Mouse (Mus musculus) intestine, embryonic 14.5 days (tissue): ENCODE data around the gene Lcmt1. TPM values are rescaled to one million over a fixed set of nuclear protein-coding genes. Genes with fewer than 3 reads are reported as not detected.

Experiments
- ATAC-seq: fragments of 200-750 bp; cut with Nextera tagmentation; replicated peaks from 2 replicates; pipeline ENCODE4 v1.8.0; 2017; ENCODE audit warnings: low read depth, moderate number of reproducible peaks, moderate TSS enrichment, moderate library complexity; ENCODE audit not compliant: low FRiP score, low TSS enrichment
- DNase-seq: peaks from one replicate; pipeline ENCODE4 v3.0.0-alpha.2; 2018; ENCODE audit warnings: low spot score
- H3K27ac ChIP-seq: fragments of 300-500 bp; sonication (generic); 2 replicates; pipeline ENCODE4 v1.5.1; 2014; ENCODE audit warnings: low read depth, mild to moderate bottlenecking, control low read depth
- H3K27me3 ChIP-seq: fragments of 300-500 bp; sonication (generic); replicated peaks from 2 replicates; pipeline ENCODE4 v1.6.1; 2014; ENCODE audit warnings: low read length, control low read depth; ENCODE audit not compliant: control insufficient read depth, insufficient read depth
- H3K36me3 ChIP-seq: fragments of 300-500 bp; sonication (generic); 2 replicates; pipeline ENCODE4 v1.6.1; 2014; ENCODE audit warnings: low read length, control low read depth; ENCODE audit not compliant: control insufficient read depth, insufficient read depth
- H3K4me1 ChIP-seq: fragments of 300-500 bp; sonication (generic); replicated peaks from 2 replicates; pipeline ENCODE4 v1.6.1; 2014; ENCODE audit warnings: low read length, control low read depth, mixed read lengths; ENCODE audit not compliant: control insufficient read depth, insufficient read depth
- H3K4me2 ChIP-seq: fragments of 300-500 bp; sonication (generic); 2 replicates; pipeline ENCODE4 v1.6.1; 2014; ENCODE audit warnings: low read length
- H3K4me3 ChIP-seq: fragments of 300-500 bp; sonication (generic); 2 replicates; pipeline ENCODE4 v1.5.1; 2014; ENCODE audit warnings: low read depth, low read length, control low read depth, mixed read lengths
- H3K9ac ChIP-seq: fragments of 300-500 bp; sonication (generic); 2 replicates; pipeline ENCODE4 v1.6.1; 2014; ENCODE audit warnings: mild to moderate bottlenecking, low read length
- H3K9me3 ChIP-seq: fragments of 300-500 bp; sonication (generic); 2 replicates; pipeline ENCODE4 v1.6.1; 2016; ENCODE audit warnings: low read length, control low read depth; ENCODE audit not compliant: control insufficient read depth
- WGBS: fragments of 180-500 bp; shearing (Covaris S2); extraction: QIAGEN DNeasy Blood & Tissue Kit; methylation state at CpG from one replicate; pipeline ENCODE4 v1.1.7; 2014; 5-methylcytosine and 5-hydroxymethylcytosine counted together
- polyA plus RNA-seq: library from polyadenylated mRNA; unstranded; fragments of >200 nt; fragmentation: Nextera tagmentation; extraction: Ambion mirVana; gene quantifications from 2 replicates; pipeline ENCODE4 v1.2.1, GENCODE M21; 2014

Lcmt1 gene
- polyA plus RNA-seq, 1 experiment from 2014 or later: 46.3 TPM

DNA sequence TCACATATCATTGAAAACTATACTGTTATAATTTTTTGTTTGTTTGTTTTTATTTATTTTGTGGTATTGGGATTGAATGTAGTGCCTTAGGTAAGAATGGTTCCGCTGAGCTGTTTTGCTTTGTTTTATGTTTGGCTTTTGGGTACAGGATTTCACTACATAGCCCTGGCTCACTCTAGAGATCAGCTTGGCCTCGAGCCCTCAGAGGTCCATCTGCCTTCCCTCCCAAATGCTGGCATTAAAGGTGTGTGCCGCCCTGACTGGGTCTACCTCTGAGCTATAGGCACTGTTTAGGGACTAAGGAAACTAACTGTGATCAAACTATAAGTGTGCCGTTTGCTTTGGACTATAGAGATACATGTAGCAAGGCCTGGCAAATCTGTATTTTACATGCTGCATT lies 29.7 kb downstream of the Lcmt1 start:
- Histone ChIP-seq H3K36me3 (peaks cover 26% of the 10 kb centered on the region), H3K27me3 (no peaks in the 10 kb centered on the region), H3K9me3 (no peaks in the 10 kb centered on the region), H3K27ac (no peak overlapping the region), H3K4me3 (no peak overlapping the region), H3K9ac (no peak overlapping the region), H3K4me1 (no peaks in the 10 kb centered on the region), H3K4me2 (no peak overlapping the region)
- WGBS: 82% methylated on average over 4 of the region's 4 CpGs
- ATAC-seq (no peak), DNase-seq (no peak)

DNA sequence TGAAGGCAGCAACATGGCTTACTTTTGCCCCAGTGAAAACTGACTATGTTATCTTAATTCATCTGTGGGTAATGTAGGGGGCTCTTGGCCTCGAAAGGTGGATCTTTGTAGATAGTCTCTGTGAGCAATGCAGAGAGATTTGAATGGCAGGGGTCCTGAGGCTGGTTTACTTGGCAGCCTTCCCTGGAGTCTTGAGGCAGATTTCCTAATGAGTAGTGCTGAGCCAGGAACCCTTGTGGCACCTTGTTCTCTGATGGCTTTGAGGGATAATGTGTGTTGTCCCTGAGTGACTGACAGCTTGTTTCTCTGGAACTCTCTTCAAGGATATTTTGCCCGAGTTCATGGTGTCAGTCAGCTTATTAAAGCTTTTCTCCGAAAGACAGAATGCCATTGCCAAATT lies 31.5 kb downstream of the Lcmt1 start:
- 88% methylated on average over 3 of the region's 3 CpGs for WGBS
- Histone ChIP-seq H3K36me3 (peaks cover 36% of the 10 kb centered on the region), H3K27ac (no peak overlapping the region), H3K4me3 (no peak overlapping the region), H3K4me2 (no peak overlapping the region), H3K9me3 (no peaks in the 10 kb centered on the region), H3K27me3 (no peaks in the 10 kb centered on the region), H3K9ac (no peak overlapping the region), H3K4me1 (no peaks in the 10 kb centered on the region)
- ATAC-seq: no peak
- DNase-seq: no peak

- Histone ChIP-seq H3K9me3 (no peaks in the 10 kb centered on the region), H3K27me3 (no peaks in the 10 kb centered on the region), H3K36me3 (peaks cover 36% of the 10 kb centered on the region), H3K27ac (no peak overlapping the region), H3K4me3 (no peak overlapping the region), H3K4me2 (no peak overlapping the region), H3K9ac (no peak overlapping the region), H3K4me1 (no peaks in the 10 kb centered on the region)
- WGBS: 92% methylated on average over 6 of the region's 6 CpGs
- no peak for ATAC-seq
- no peak for DNase-seq
These were observed 34.6 kb downstream of the Lcmt1 start for GRCm38 (mm10) chr7:123404198-123404597.

GRCm38 (mm10) chr7:123405619-123406018 lies 36.0 kb downstream of the Lcmt1 start:
- no peak for ATAC-seq
- Histone ChIP-seq H3K27me3 (no peaks in the 10 kb centered on the region), H3K4me3 (no peak overlapping the region), H3K36me3 (peaks cover 36% of the 10 kb centered on the region), H3K9ac (no peak overlapping the region), H3K27ac (no peak overlapping the region), H3K9me3 (no peaks in the 10 kb centered on the region), H3K4me2 (no peak overlapping the region), H3K4me1 (no peaks in the 10 kb centered on the region)
- WGBS: 75% methylated on average over 3 of the region's 3 CpGs
- no peak for DNase-seq

DNA sequence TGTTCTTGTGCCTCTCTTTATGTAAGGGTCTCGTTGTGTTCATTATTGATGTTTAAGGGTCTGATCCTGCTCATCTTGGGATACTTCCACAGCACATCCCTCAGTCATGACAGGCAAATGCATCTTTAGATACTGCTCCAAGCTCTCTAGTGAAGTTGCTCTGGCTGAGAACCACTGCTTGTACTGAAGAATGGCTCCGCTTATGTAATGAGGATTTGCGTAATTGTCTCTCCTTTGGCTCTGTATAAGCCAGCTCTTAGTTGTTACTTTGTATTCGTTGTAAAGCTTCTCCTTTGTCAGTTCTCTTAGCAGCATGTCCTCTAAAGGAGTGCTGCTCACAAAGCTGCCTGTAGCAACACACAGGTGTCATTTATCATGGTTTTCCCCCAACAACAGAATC lies 37.4 kb downstream of the Lcmt1 start:
- Histone ChIP-seq H3K9me3 (no peaks in the 10 kb centered on the region), H3K27ac (no peak overlapping the region), H3K4me3 (no peak overlapping the region), H3K36me3 (peaks cover 35% of the 10 kb centered on the region), H3K9ac (no peak overlapping the region), H3K4me1 (no peaks in the 10 kb centered on the region), H3K27me3 (no peaks in the 10 kb centered on the region), H3K4me2 (no peak overlapping the region)
- ATAC-seq (no peak), DNase-seq (no peak)
- 84% methylated on average over 4 of the region's 4 CpGs for WGBS

DNA sequence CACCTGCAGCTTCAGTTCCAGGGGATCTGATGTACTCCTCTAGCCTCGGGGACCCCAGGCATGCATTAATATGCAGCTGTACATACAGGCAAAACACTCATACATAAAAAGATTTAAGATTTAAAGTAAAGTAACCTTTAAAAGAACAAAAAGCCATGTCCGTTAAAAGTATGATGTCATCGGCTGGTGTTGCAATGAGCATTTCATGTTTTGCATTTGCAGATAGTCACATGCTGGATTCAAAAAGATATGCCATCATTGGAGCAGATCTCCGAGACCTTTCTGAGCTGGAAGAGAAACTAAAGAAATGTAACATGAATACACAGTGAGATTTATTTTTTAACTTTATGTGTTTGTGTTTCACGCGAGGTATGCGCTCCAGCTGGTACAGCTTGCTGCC lies 40.9 kb downstream of the Lcmt1 start:
- no peak overlapping the region for H3K9ac ChIP-seq
- no peak overlapping the region for H3K27ac ChIP-seq
- H3K27me3 ChIP-seq: no peaks in the 10 kb centered on the region
- no peaks in the 10 kb centered on the region for H3K4me1 ChIP-seq
- ATAC-seq (no peak), DNase-seq (no peak)
- 89% methylated on average over 7 of the region's 7 CpGs for WGBS
- no peaks in the 10 kb centered on the region for H3K9me3 ChIP-seq
- H3K4me2 ChIP-seq: no peak overlapping the region
- peaks cover 20% of the 10 kb centered on the region for H3K36me3 ChIP-seq
- H3K4me3 ChIP-seq: no peak overlapping the region

GRCm38 (mm10) chr7:123411109-123411508 lies 41.5 kb downstream of the Lcmt1 start:
- H3K4me1 ChIP-seq: no peaks in the 10 kb centered on the region
- 85% methylated on average over 1 of the region's 1 CpGs for WGBS

GRCm38 (mm10) chr7:123412143-123412542 lies 42.6 kb downstream of the Lcmt1 start:
- ATAC-seq: no peak
- no peaks in the 10 kb centered on the region for H3K27me3 ChIP-seq
- H3K4me2 ChIP-seq: no peak overlapping the region
- no peaks in the 10 kb centered on the region for H3K4me1 ChIP-seq
- H3K27ac ChIP-seq: no peak overlapping the region
- DNase-seq: no peak
- H3K9me3 ChIP-seq: no peaks in the 10 kb centered on the region
- no peak overlapping the region for H3K9ac ChIP-seq
- WGBS: 91% methylated on average over 3 of the region's 3 CpGs
- no peak overlapping the region for H3K4me3 ChIP-seq
- H3K36me3 ChIP-seq: peaks cover 20% of the 10 kb centered on the region

More at GRCm38 (mm10) chr7:123411109-123411508, 41.5 kb downstream of the Lcmt1 start:
- H3K4me3 ChIP-seq: no peak overlapping the region
- ATAC-seq (no peak), DNase-seq (no peak)
- no peak overlapping the region for H3K27ac ChIP-seq
- no peak overlapping the region for H3K9ac ChIP-seq
- no peaks in the 10 kb centered on the region for H3K27me3 ChIP-seq
- H3K9me3 ChIP-seq: no peaks in the 10 kb centered on the region
- no peak overlapping the region for H3K4me2 ChIP-seq
- H3K36me3 ChIP-seq: peaks cover 20% of the 10 kb centered on the region

DNA sequence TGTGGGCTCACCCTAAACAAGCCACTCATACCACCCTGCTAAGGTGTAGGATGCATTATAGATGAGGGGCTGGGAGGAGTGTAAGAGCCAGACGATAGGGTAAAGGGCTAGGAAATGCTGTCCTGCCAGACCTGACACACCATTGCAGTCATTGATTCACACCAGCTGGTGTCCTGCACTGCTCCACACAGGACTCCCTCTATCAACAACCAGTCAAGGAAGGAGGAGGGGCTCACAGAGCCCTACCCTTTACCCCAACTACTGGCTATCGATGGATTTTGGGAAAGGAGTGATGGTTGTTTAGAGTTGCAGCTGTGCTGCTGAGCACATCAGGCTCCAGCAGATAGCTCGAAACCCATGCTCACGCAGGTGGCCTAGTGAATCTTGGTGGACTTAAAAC lies 47.2 kb downstream of the Lcmt1 start:
- Histone ChIP-seq H3K4me1 (no peaks in the 10 kb centered on the region), H3K4me3 (no peak overlapping the region), H3K27ac (no peak overlapping the region), H3K36me3 (peaks cover 25% of the 10 kb centered on the region), H3K9me3 (no peaks in the 10 kb centered on the region), H3K27me3 (no peaks in the 10 kb centered on the region), H3K4me2 (no peak overlapping the region), H3K9ac (no peak overlapping the region)
- ATAC-seq (no peak), DNase-seq (no peak)
- 58% methylated on average over 4 of the region's 4 CpGs for WGBS
